Mouse (Mus musculus): ENCODE results near the gene Med16. TPM values are rescaled to one million over a fixed set of nuclear protein-coding genes. Genes with fewer than 3 reads are reported as not detected.

Med16 gene
- total RNA-seq, 1 experiment = 21.0 TPM

DNA sequence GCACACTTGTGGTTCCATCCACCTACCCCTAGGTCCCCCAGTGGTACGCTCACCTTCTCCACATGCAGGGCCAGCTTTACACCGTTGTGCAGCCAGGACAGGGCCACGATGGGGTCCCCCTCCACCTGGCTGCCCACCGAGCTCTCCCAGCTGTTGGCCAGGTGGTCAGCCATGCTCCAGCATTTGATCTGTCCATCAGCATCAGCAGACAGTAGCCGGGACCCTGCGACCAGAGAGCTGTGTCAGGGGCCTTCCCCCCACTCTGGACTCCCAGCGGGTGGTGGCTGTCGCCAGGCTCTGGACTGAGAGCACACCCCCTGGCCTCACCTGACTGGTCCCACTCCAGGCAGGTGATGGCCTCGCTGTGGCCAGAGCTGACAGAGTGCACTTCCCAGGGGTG, 2.0 kb downstream of the Med16 start:
- Histone ChIP-seq H3K9me3 (ENCODE audit: control insufficient read depth, insufficient read depth, low read depth, low read length) (no peaks in the 10 kb centered on the region), H3K9ac (ENCODE audit: insufficient read depth, low read depth, low read length, poor library complexity, severe bottlenecking) (no peak overlapping the region), H3K4me3 (ENCODE audit: insufficient read depth in 1 of 2, low read depth in 1 of 2, low read length in 2 of 2, poor library complexity in 1 of 2, severe bottlenecking in 1 of 2) (no peak overlapping the region), H3K36me3 (ENCODE audit: control insufficient read depth, insufficient read depth, low read length, poor library complexity, severe bottlenecking) (peaks cover 5% of the 10 kb centered on the region; the same call in 1 of the 2 replicates), H3K4me1 (ENCODE audit: control insufficient read depth in 2 of 2, insufficient read depth in 2 of 2, low read length in 2 of 2, poor library complexity in 1 of 2) (peaks cover 0 to 10% of the 10 kb centered on the region in 2 experiments; a peak in 1 of 4 replicates), H3K27ac (ENCODE audit: insufficient read depth, low read depth, low read length, poor library complexity, severe bottlenecking) (no peak overlapping the region)
- in situ Hi-C loops (cut with MboI; ENCODE audit: low sequenced_read_pairs in 2 of 2, unreplicated experiment in 2 of 2) = no loop called here
- no peak for TF ChIP-seq ZC3H11A (IDR thresholded peaks at IDR 0.05; ENCODE audit: borderline replicate concordance, low read depth, low read length)
- TF ChIP-seq CHD2 (IDR thresholded peaks at IDR 0.05; ENCODE audit: low read depth, low read length) = no peak
- no peak for TF ChIP-seq ZNF384 (IDR thresholded peaks at IDR 0.05; ENCODE audit: low read depth, low read length)
- no peak for TF ChIP-seq MAFK (IDR thresholded peaks at IDR 0.05; ENCODE audit: insufficient read depth, low read depth, low read length)
- TF ChIP-seq HCFC1 (IDR thresholded peaks at IDR 0.05; ENCODE audit: borderline replicate concordance, insufficient read depth, low read length) = no peak
- DNase-seq (ENCODE audit: low read depth, low spot score) = no peak

- in situ Hi-C loops (cut with MboI; ENCODE audit: low sequenced_read_pairs in 2 of 2, unreplicated experiment in 2 of 2) = no loop called here
- Histone ChIP-seq H3K9ac (ENCODE audit: insufficient read depth, low read depth, low read length, poor library complexity, severe bottlenecking) (no peak overlapping the region), H3K4me3 (ENCODE audit: insufficient read depth in 1 of 2, low read depth in 1 of 2, low read length in 2 of 2, poor library complexity in 1 of 2, severe bottlenecking in 1 of 2) (no peak overlapping the region), H3K27ac (ENCODE audit: insufficient read depth, low read depth, low read length, poor library complexity, severe bottlenecking) (no peak overlapping the region), H3K9me3 (ENCODE audit: control insufficient read depth, insufficient read depth, low read depth, low read length) (no peaks in the 10 kb centered on the region), H3K4me1 (ENCODE audit: control insufficient read depth in 2 of 2, insufficient read depth in 2 of 2, low read length in 2 of 2, poor library complexity in 1 of 2) (peaks cover 1 to 20% of the 10 kb centered on the region in 2 experiments; a peak in 1 of 4 replicates), H3K36me3 (ENCODE audit: control insufficient read depth, insufficient read depth, low read length, poor library complexity, severe bottlenecking) (peaks cover 5% of the 10 kb centered on the region; the same call in 1 of the 2 replicates)
- TF ChIP-seq CHD2 (IDR thresholded peaks at IDR 0.05; ENCODE audit: low read depth, low read length) = no peak
- TF ChIP-seq HCFC1 (IDR thresholded peaks at IDR 0.05; ENCODE audit: borderline replicate concordance, insufficient read depth, low read length) = no peak
- TF ChIP-seq MAFK (IDR thresholded peaks at IDR 0.05; ENCODE audit: insufficient read depth, low read depth, low read length) = no peak
- TF ChIP-seq ZC3H11A (IDR thresholded peaks at IDR 0.05; ENCODE audit: borderline replicate concordance, low read depth, low read length) = no peak
- TF ChIP-seq ZNF384 (IDR thresholded peaks at IDR 0.05; ENCODE audit: low read depth, low read length) = no peak
- no peak for DNase-seq (ENCODE audit: low read depth, low spot score)
Measured at GRCm38 (mm10) chr10:79900951-79901410, 7.7 kb downstream of the Med16 start.

DNA sequence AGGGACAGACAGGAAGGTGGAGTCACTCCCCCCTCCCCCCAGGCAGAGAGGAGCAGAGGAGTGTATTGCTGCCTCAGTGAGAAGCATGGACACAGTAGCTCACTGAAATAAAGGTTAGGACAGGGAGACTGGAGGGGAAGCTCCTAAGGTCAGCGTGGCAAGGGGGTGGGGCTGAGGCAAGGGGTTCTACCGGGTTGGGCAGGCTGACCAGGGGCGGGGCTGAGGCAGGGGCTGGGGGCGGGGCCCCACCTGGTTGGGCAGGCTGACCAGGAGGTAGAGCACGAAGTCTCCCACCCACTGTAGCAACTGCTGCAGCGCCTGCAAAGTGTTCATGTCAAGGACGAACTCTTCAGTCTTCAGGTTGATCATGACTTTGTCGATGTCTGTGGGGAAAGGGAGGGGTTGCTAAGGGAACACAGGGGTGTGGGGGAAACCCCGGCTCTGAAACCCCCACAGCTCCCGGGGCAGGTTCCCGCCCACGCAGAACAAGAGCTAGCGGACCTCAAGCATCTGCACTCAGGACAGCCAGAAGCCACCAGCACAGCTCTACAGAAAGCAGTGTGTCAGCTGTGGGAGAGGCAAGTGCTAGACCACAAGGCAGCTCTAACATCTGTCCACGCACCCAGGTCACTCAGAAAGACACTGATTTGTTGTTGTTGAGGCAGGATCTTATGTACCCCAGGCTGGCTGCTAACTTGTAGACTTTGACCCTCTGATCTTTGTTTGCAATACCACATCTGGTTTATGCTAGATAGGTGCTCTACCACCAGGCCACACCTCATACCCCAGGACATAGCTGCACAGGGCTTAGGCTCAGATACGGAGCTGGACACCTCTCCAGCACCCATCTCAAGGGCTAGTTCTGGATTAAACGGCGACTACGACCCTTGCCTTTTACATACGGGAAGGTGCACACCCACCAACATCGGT, 11.1 kb downstream of the Med16 start:
- no peak for TF ChIP-seq HCFC1 (IDR thresholded peaks at IDR 0.05; ENCODE audit: borderline replicate concordance, insufficient read depth, low read length)
- no peak for TF ChIP-seq MAFK (IDR thresholded peaks at IDR 0.05; ENCODE audit: insufficient read depth, low read depth, low read length)
- TF ChIP-seq CHD2 (IDR thresholded peaks at IDR 0.05; ENCODE audit: low read depth, low read length) = no peak
- TF ChIP-seq ZNF384 (IDR thresholded peaks at IDR 0.05; ENCODE audit: low read depth, low read length) = no peak
- TF ChIP-seq ZC3H11A (IDR thresholded peaks at IDR 0.05; ENCODE audit: borderline replicate concordance, low read depth, low read length) = no peak
- no peak for DNase-seq (ENCODE audit: low read depth, low spot score)
- Histone ChIP-seq H3K9me3 (ENCODE audit: control insufficient read depth, insufficient read depth, low read depth, low read length) (no peaks in the 10 kb centered on the region), H3K9ac (ENCODE audit: insufficient read depth, low read depth, low read length, poor library complexity, severe bottlenecking) (no peak overlapping the region), H3K36me3 (ENCODE audit: control insufficient read depth, insufficient read depth, low read length, poor library complexity, severe bottlenecking) (peaks cover 4% of the 10 kb centered on the region; the same call in 1 of the 2 replicates), H3K4me3 (ENCODE audit: insufficient read depth in 1 of 2, low read depth in 1 of 2, low read length in 2 of 2, poor library complexity in 1 of 2, severe bottlenecking in 1 of 2) (no peak overlapping the region), H3K27ac (ENCODE audit: insufficient read depth, low read depth, low read length, poor library complexity, severe bottlenecking) (no peak overlapping the region), H3K4me1 (ENCODE audit: control insufficient read depth in 2 of 2, insufficient read depth in 2 of 2, low read length in 2 of 2, poor library complexity in 1 of 2) (peaks cover 1 to 16% of the 10 kb centered on the region in 2 experiments; a peak in 1 of 4 replicates)
- in situ Hi-C loops (cut with MboI; ENCODE audit: low sequenced_read_pairs in 2 of 2, unreplicated experiment in 2 of 2) = no loop called here

DNA sequence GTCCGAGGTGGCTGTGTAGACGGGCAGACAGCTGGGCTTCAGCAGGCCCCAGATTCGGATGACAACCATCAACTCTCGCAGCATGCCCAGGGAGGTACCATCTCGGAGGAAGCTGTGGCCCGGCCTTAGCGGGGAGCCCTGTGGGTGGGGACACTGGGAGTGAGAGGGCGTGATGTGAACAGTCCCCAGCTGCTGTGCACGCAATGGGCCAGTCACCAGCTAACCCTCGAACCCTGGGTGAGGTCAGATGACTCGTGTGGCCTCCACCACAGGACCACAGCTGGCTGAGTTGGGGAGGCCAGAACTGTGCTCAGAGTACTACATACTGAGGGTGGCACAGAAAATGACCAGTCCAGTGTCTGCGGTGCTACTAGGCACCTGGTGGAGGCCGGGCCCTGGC, 11.9 kb downstream of the Med16 start:
- in situ Hi-C loops (cut with MboI; ENCODE audit: low sequenced_read_pairs in 2 of 2, unreplicated experiment in 2 of 2) = no loop called here
- TF ChIP-seq CHD2 (IDR thresholded peaks at IDR 0.05; ENCODE audit: low read depth, low read length) = no peak
- no peak for TF ChIP-seq ZC3H11A (IDR thresholded peaks at IDR 0.05; ENCODE audit: borderline replicate concordance, low read depth, low read length)
- no peak for TF ChIP-seq ZNF384 (IDR thresholded peaks at IDR 0.05; ENCODE audit: low read depth, low read length)
- no peak for TF ChIP-seq HCFC1 (IDR thresholded peaks at IDR 0.05; ENCODE audit: borderline replicate concordance, insufficient read depth, low read length)
- TF ChIP-seq MAFK (IDR thresholded peaks at IDR 0.05; ENCODE audit: insufficient read depth, low read depth, low read length) = no peak
- H3K4me3 ChIP-seq (ENCODE audit: insufficient read depth in 1 of 2, low read depth in 1 of 2, low read length in 2 of 2, poor library complexity in 1 of 2, severe bottlenecking in 1 of 2) = no peak overlapping the region
- H3K9me3 ChIP-seq (ENCODE audit: control insufficient read depth, insufficient read depth, low read depth, low read length) = no peaks in the 10 kb centered on the region
- H3K4me1 ChIP-seq (ENCODE audit: control insufficient read depth in 2 of 2, insufficient read depth in 2 of 2, low read length in 2 of 2, poor library complexity in 1 of 2) = peaks cover 1 to 14% of the 10 kb centered on the region in 2 experiments; a peak in 1 of 4 replicates
- DNase-seq (ENCODE audit: low read depth, low spot score) = no peak
- no peak overlapping the region for H3K9ac ChIP-seq (ENCODE audit: insufficient read depth, low read depth, low read length, poor library complexity, severe bottlenecking)
- H3K27ac ChIP-seq (ENCODE audit: insufficient read depth, low read depth, low read length, poor library complexity, severe bottlenecking) = no peak overlapping the region
- H3K36me3 ChIP-seq (ENCODE audit: control insufficient read depth, insufficient read depth, low read length, poor library complexity, severe bottlenecking) = peaks cover 4% of the 10 kb centered on the region; the same call in 1 of the 2 replicates
